Mouse (Mus musculus) left cerebral cortex, postnatal 14 days (tissue): Measurements from ENCODE around the gene Slc6a4. TPM values are rescaled to one million over a fixed set of nuclear protein-coding genes. Genes with fewer than 3 reads are reported as not detected.
"Not testable (repeated sequence)": the region's sequence is repeated elsewhere in the genome, so short reads cannot be mapped to it uniquely, and the experiment has no call there.

Experiments
- DNase-seq, 2 experiments: peaks; one replicate each; pipeline ENCODE4 v3.0.0; 2021 to 2022; ENCODE audit warnings: low spot score in 2 of 2, mixed read lengths in 1 of 2
- intact Hi-C: fragments of 180-260 bp; cut with DNase I; formaldehyde crosslinking; loops from one replicate; pipeline ENCODE4 v1.15.1; 2025
- total RNA-seq, 2 experiments: library from RNA; stranded (reverse); gene quantifications; 2 replicates each; pipeline ENCODE4 v1.2.3; 2021

Slc6a4 gene
- total RNA-seq, 2 experiments from 2014 or later = not detected

- DNase-seq = no peak
- intact Hi-C loops = no loop called here
These were observed 10.9 kb downstream of the Slc6a4 start for GRCm38 (mm10) chr11:77009069-77010025.

GRCm38 (mm10) chr11:77010762-77011475 is 12.5 kb downstream of the Slc6a4 start:
- intact Hi-C loops = no loop called here
- no peak for DNase-seq

- DNase-seq = no peak
- intact Hi-C loops = no loop called here
These were observed 19.6 kb downstream of the Slc6a4 start for GRCm38 (mm10) chr11:77018046-77018445.

GRCm38 (mm10) chr11:77019539-77019938 is 21.1 kb downstream of the Slc6a4 start:
- intact Hi-C loops = no loop called here
- DNase-seq = no peak

GRCm38 (mm10) chr11:77021749-77022396 is 23.5 kb downstream of the Slc6a4 start:
- no peak for DNase-seq

GRCm38 (mm10) chr11:77026559-77026958 is 28.2 kb downstream of the Slc6a4 start:
- intact Hi-C loops = no loop called here

More at GRCm38 (mm10) chr11:77021749-77022396, 23.5 kb downstream of the Slc6a4 start:
- intact Hi-C loops = no loop called here

GRCm38 (mm10) chr11:77028157-77028556 is 29.8 kb downstream of the Slc6a4 start:
- intact Hi-C loops = no loop called here
- no peak for DNase-seq

More at GRCm38 (mm10) chr11:77026559-77026958, 28.2 kb downstream of the Slc6a4 start:
- no peak for DNase-seq

GRCm38 (mm10) chr11:77031151-77031934 is 32.9 kb downstream of the Slc6a4 start:
- DNase-seq = no peak
- intact Hi-C loops = no loop called here

GRCm38 (mm10) chr11:77041891-77042290 is 43.5 kb downstream of the Slc6a4 start:
- intact Hi-C loops = no loop called here
- no peak for DNase-seq

- DNase-seq = no peak
- intact Hi-C loops = no loop called here
These were observed 44.4 kb downstream of the Slc6a4 start for GRCm38 (mm10) chr11:77042816-77043215.

GRCm38 (mm10) chr11:77061951-77062350 is 63.5 kb downstream of the Slc6a4 start:
- intact Hi-C loops = no loop called here
- DNase-seq = no peak

- DNase-seq = no peak
- intact Hi-C loops = no loop called here
These were observed 65.0 kb downstream of the Slc6a4 start for GRCm38 (mm10) chr11:77063406-77063805.

- intact Hi-C loops = no loop called here
These were observed 70.4 kb downstream of the Slc6a4 start for GRCm38 (mm10) chr11:77068825-77069224.

GRCm38 (mm10) chr11:77070721-77071120 is 72.3 kb downstream of the Slc6a4 start:
- DNase-seq = no peak
- intact Hi-C loops = no loop called here

More at GRCm38 (mm10) chr11:77068825-77069224, 70.4 kb downstream of the Slc6a4 start:
- DNase-seq = no peak

GRCm38 (mm10) chr11:77077331-77077730 is 78.9 kb downstream of the Slc6a4 start:
- intact Hi-C loops = loop anchor here (5.0 kb wide), 1 partner anchor 80 kb away; the partner anchor contains the start of gene Slc6a4
- not testable (repeated sequence) for DNase-seq

GRCm38 (mm10) chr11:77077792-77078191 is 79.4 kb downstream of the Slc6a4 start:
- intact Hi-C loops = loop anchor here (5.0 kb wide), 1 partner anchor 80 kb away; the partner anchor contains the start of gene Slc6a4
- peak in 1 of 2 experiments; percentile 8 for DNase-seq

GRCm38 (mm10) chr11:77078273-77079134 is 80.1 kb downstream of the Slc6a4 start, which contains the start of gene Nsrp1:
TSS of gene Nsrp1 (minus strand) at chr11:77078435.
- DNase-seq = peak; percentile 93 to 95
- intact Hi-C loops = loop anchor here (5.0 kb wide), 1 partner anchor 81 kb away; the partner anchor contains the start of gene Slc6a4

GRCm38 (mm10) chr11:77079361-77079760 is 81.0 kb downstream of the Slc6a4 start:
- DNase-seq = no peak
- intact Hi-C loops = loop anchor here (5.0 kb wide), 1 partner anchor 82 kb away; the partner anchor contains the start of gene Slc6a4
